Mouse (Mus musculus): Measurements from ENCODE around the gene Exoc8. TPM values are rescaled to one million over a fixed set of nuclear protein-coding genes. Genes with fewer than 3 reads are reported as not detected.
A peak's percentile ranks its signal among the peaks of the same experiment; 100 is the strongest.

Exoc8 gene
- polyA plus RNA-seq, 1 experiment from 2014 or later, result 13.2 TPM

DNA sequence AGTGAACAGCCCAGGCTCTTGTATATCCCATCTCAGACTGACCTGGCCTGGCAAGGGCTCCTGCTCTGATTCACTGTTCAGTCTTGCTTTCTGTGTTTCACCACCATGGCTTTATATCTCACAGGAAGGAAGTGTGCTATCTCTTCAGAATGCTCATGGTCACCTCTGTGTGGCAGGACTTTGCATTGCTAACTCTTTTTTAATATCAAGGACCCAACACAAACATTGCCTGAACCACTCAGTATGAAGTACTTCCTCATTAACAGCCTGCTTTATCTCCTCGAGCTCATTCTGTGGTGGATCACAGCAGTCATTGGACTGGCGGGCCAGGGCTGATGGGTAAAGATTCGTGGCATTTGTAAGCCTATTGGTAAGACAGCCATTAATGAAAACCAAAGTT is 30.8 kb downstream of the Exoc8 start:
- DNase-seq (no peak), ATAC-seq (ENCODE audit: low FRiP score, low TSS enrichment) (no peak)

DNA sequence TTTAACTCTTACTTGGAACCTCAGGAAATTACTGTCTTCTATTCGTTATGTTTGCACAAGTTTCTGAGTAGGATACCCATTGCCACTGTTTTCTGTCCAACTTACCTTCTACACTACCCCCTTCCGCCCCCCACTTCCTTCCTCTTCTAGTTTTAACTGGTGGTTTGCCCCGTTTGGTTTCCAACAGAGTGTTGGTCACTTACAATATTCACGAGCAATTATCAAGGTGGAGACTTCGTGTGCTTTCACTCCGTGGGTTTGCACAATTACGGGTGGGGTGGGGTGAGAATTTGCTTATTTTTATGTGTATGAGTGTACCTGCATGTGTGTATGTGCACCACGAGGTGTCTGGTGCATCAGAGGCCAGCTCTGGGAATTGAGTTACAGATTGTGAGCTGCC is 33.8 kb downstream of the Exoc8 start:
- WGBS, result 24% methylated on average over 8 of the region's 8 CpGs
- ATAC-seq (ENCODE audit: low FRiP score, low TSS enrichment) (no peak), DNase-seq (no peak)
- Histone ChIP-seq H3K4me1 (ENCODE audit: control insufficient read depth, insufficient read depth, low read length) (peaks cover 8% of the 10 kb centered on the region), H3K9me3 (ENCODE audit: control insufficient read depth, low read length) (no peaks in the 10 kb centered on the region), H3K27me3 (ENCODE audit: control insufficient read depth, insufficient read depth, low read length) (no peaks in the 10 kb centered on the region), H3K4me3 (replicated peaks; ENCODE audit: low read depth, low read length) (peak overlapping the region; percentile 92), H3K9ac (replicated peaks; ENCODE audit: low read length) (peak overlapping the region; percentile 96; the same call in 1 of the 2 replicates), H3K4me2 (ENCODE audit: low read length) (peak overlapping the region; percentile 85), H3K27ac (replicated peaks; ENCODE audit: low read depth, low read length) (peak overlapping the region; percentile 90; the same call in 1 of the 2 replicates), H3K36me3 (ENCODE audit: control insufficient read depth, insufficient read depth, low read length) (peaks cover 21% of the 10 kb centered on the region)

More for the DNA sequence above, 30.8 kb downstream of the Exoc8 start:
- no peak overlapping the region for H3K9ac ChIP-seq (replicated peaks; ENCODE audit: low read length)
- no peak overlapping the region for H3K4me3 ChIP-seq (replicated peaks; ENCODE audit: low read depth, low read length)
- peaks cover 12% of the 10 kb centered on the region for H3K36me3 ChIP-seq (ENCODE audit: control insufficient read depth, insufficient read depth, low read length)
- H3K9me3 ChIP-seq (ENCODE audit: control insufficient read depth, low read length), result no peaks in the 10 kb centered on the region
- H3K4me2 ChIP-seq (ENCODE audit: low read length), result no peak overlapping the region
- 94% methylated on average over 3 of the region's 3 CpGs for WGBS
- H3K4me1 ChIP-seq (ENCODE audit: control insufficient read depth, insufficient read depth, low read length), result peaks cover 8% of the 10 kb centered on the region
- no peak overlapping the region for H3K27ac ChIP-seq (replicated peaks; ENCODE audit: low read depth, low read length)
- no peaks in the 10 kb centered on the region for H3K27me3 ChIP-seq (ENCODE audit: control insufficient read depth, insufficient read depth, low read length)

GRCm38 (mm10) chr8:124863163-124863677 is 34.3 kb downstream of the Exoc8 start:
- Histone ChIP-seq H3K4me1 (ENCODE audit: control insufficient read depth, insufficient read depth, low read length) (peaks cover 8% of the 10 kb centered on the region), H3K4me3 (replicated peaks; ENCODE audit: low read depth, low read length) (peak overlapping the region; percentile 92), H3K27me3 (ENCODE audit: control insufficient read depth, insufficient read depth, low read length) (no peaks in the 10 kb centered on the region), H3K27ac (replicated peaks; ENCODE audit: low read depth, low read length) (peak overlapping the region; percentile 90), H3K4me2 (ENCODE audit: low read length) (peak overlapping the region; percentile 85), H3K9ac (replicated peaks; ENCODE audit: low read length) (peak overlapping the region; percentile 96), H3K9me3 (ENCODE audit: control insufficient read depth, low read length) (no peaks in the 10 kb centered on the region), H3K36me3 (ENCODE audit: control insufficient read depth, insufficient read depth, low read length) (peaks cover 27% of the 10 kb centered on the region)
- under 1% methylated on average over 33 of the region's 33 CpGs for WGBS
- no peak for DNase-seq
- ATAC-seq (ENCODE audit: low FRiP score, low TSS enrichment), result peak; percentile 78; the same call in 1 of the 2 replicates

GRCm38 (mm10) chr8:124862321-124863162 is 35.0 kb downstream of the Exoc8 start, which contains the start of the genes Gnpat and 2810004N23Rik:
Gnpat (plus strand) TSS chr8:124863033.
2810004N23Rik (minus strand) TSS chr8:124863120.
- 1% methylated on average over 55 of the region's 55 CpGs for WGBS
- H3K4me1 ChIP-seq (ENCODE audit: control insufficient read depth, insufficient read depth, low read length), result peaks cover 8% of the 10 kb centered on the region
- peak; percentile 97 for ATAC-seq (ENCODE audit: low FRiP score, low TSS enrichment)

DNA sequence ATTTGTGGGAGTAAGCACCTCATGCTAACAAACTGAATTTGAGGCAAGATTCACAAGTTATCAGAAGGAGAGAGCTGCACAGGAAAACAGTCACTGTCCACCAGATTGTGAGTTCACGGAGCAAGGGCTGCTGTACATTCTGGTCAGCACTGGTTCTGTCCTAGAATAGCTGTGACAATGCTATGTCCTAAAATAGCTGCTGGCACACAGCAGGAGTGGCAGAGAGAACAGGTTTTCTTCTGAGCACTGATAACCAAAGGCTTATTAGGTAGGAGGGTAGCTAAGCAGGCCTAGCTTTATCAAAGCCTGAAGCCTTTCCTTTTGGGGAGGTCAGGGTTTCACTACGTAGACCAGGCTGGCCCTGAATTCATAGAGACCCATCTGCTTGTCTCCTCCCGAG is 37.3 kb downstream of the Exoc8 start:
- H3K4me2 ChIP-seq (ENCODE audit: low read length), result no peak overlapping the region
- H3K4me1 ChIP-seq (ENCODE audit: control insufficient read depth, insufficient read depth, low read length), result peaks cover 8% of the 10 kb centered on the region
- 95% methylated on average over 3 of the region's 3 CpGs for WGBS
- H3K4me3 ChIP-seq (replicated peaks; ENCODE audit: low read depth, low read length), result no peak overlapping the region
- no peaks in the 10 kb centered on the region for H3K27me3 ChIP-seq (ENCODE audit: control insufficient read depth, insufficient read depth, low read length)
- no peak overlapping the region for H3K9ac ChIP-seq (replicated peaks; ENCODE audit: low read length)
- no peak for DNase-seq
- H3K27ac ChIP-seq (replicated peaks; ENCODE audit: low read depth, low read length), result no peak overlapping the region
- no peak for ATAC-seq (ENCODE audit: low FRiP score, low TSS enrichment)
- H3K36me3 ChIP-seq (ENCODE audit: control insufficient read depth, insufficient read depth, low read length), result peaks cover 36% of the 10 kb centered on the region
- no peaks in the 10 kb centered on the region for H3K9me3 ChIP-seq (ENCODE audit: control insufficient read depth, low read length)

More at GRCm38 (mm10) chr8:124862321-124863162, 35.0 kb downstream of the Exoc8 start, which contains the start of the genes Gnpat and 2810004N23Rik:
- no peaks in the 10 kb centered on the region for H3K27me3 ChIP-seq (ENCODE audit: control insufficient read depth, insufficient read depth, low read length)
- H3K9me3 ChIP-seq (ENCODE audit: control insufficient read depth, low read length), result no peaks in the 10 kb centered on the region
- H3K4me3 ChIP-seq (replicated peaks; ENCODE audit: low read depth, low read length), result peak within 1 kb of the TSS; percentile 92
- peaks cover 31% of the 10 kb centered on the region for H3K36me3 ChIP-seq (ENCODE audit: control insufficient read depth, insufficient read depth, low read length)
- H3K27ac ChIP-seq (replicated peaks; ENCODE audit: low read depth, low read length), result peak within 1 kb of the TSS; percentile 90
- H3K9ac ChIP-seq (replicated peaks; ENCODE audit: low read length), result peak within 1 kb of the TSS; percentile 96
- DNase-seq, result peak; percentile 97
- H3K4me2 ChIP-seq (ENCODE audit: low read length), result peak within 1 kb of the TSS; percentile 85

- no peak for ATAC-seq (ENCODE audit: low FRiP score, low TSS enrichment)
- peaks cover 8% of the 10 kb centered on the region for H3K4me1 ChIP-seq (ENCODE audit: control insufficient read depth, insufficient read depth, low read length)
- no peaks in the 10 kb centered on the region for H3K9me3 ChIP-seq (ENCODE audit: control insufficient read depth, low read length)
- H3K4me3 ChIP-seq (replicated peaks; ENCODE audit: low read depth, low read length), result no peak overlapping the region
- H3K4me2 ChIP-seq (ENCODE audit: low read length), result no peak overlapping the region
- DNase-seq, result no peak
- no peak overlapping the region for H3K9ac ChIP-seq (replicated peaks; ENCODE audit: low read length)
- no peak overlapping the region for H3K27ac ChIP-seq (replicated peaks; ENCODE audit: low read depth, low read length)
- no peaks in the 10 kb centered on the region for H3K27me3 ChIP-seq (ENCODE audit: control insufficient read depth, insufficient read depth, low read length)
- H3K36me3 ChIP-seq (ENCODE audit: control insufficient read depth, insufficient read depth, low read length), result peaks cover 38% of the 10 kb centered on the region
These were observed 38.0 kb downstream of the Exoc8 start for GRCm38 (mm10) chr8:124859466-124859865.

GRCm38 (mm10) chr8:124853511-124853910 is 44.0 kb downstream of the Exoc8 start:
- no peak overlapping the region for H3K4me2 ChIP-seq (ENCODE audit: low read length)
- no peak overlapping the region for H3K4me3 ChIP-seq (replicated peaks; ENCODE audit: low read depth, low read length)
- no peak overlapping the region for H3K9ac ChIP-seq (replicated peaks; ENCODE audit: low read length)
- ATAC-seq (ENCODE audit: low FRiP score, low TSS enrichment) (no peak), DNase-seq (no peak)
- no peaks in the 10 kb centered on the region for H3K4me1 ChIP-seq (ENCODE audit: control insufficient read depth, insufficient read depth, low read length)
- peaks cover 5% of the 10 kb centered on the region; the same call in 1 of the 2 replicates for H3K9me3 ChIP-seq (ENCODE audit: control insufficient read depth, low read length)
- WGBS, result 98% methylated on average over 1 of the region's 1 CpGs
- no peaks in the 10 kb centered on the region for H3K27me3 ChIP-seq (ENCODE audit: control insufficient read depth, insufficient read depth, low read length)
- H3K36me3 ChIP-seq (ENCODE audit: control insufficient read depth, insufficient read depth, low read length), result peaks cover 25% of the 10 kb centered on the region
- no peak overlapping the region for H3K27ac ChIP-seq (replicated peaks; ENCODE audit: low read depth, low read length)

DNA sequence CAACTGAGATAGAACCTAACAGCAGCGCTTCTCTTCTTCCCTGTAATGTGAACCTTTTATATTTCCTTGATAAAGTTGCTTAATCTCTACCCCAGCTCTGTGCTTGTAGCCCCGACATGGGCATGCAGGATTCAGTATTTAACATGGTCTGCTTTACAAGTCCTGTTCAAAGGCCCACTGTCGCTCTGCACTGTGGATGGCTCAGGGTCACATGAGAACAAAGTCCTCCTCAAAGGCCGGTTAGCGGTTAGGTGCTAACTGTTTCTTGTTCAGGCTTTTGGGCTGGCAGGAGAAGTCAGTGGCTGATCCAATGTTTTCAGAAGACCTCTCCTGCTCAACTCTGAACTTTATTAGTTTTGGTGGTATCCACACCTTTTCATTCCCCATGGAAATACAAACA is 51.9 kb downstream of the Exoc8 start:
- Histone ChIP-seq H3K36me3 (ENCODE audit: control insufficient read depth, insufficient read depth, low read length) (peaks cover 17% of the 10 kb centered on the region), H3K27me3 (ENCODE audit: control insufficient read depth, insufficient read depth, low read length) (no peaks in the 10 kb centered on the region), H3K9ac (replicated peaks; ENCODE audit: low read length) (no peak overlapping the region), H3K4me1 (ENCODE audit: control insufficient read depth, insufficient read depth, low read length) (no peaks in the 10 kb centered on the region), H3K4me3 (replicated peaks; ENCODE audit: low read depth, low read length) (no peak overlapping the region), H3K27ac (replicated peaks; ENCODE audit: low read depth, low read length) (no peak overlapping the region), H3K9me3 (ENCODE audit: control insufficient read depth, low read length) (no peaks in the 10 kb centered on the region), H3K4me2 (ENCODE audit: low read length) (no peak overlapping the region)
- 92% methylated on average over 5 of the region's 5 CpGs for WGBS
- no peak for ATAC-seq (ENCODE audit: low FRiP score, low TSS enrichment)
- no peak for DNase-seq

All from midbrain, embryonic 14.5 days (tissue).